Mouse (Mus musculus): ENCODE measurements at regions not wholly inside any gene's neighbourhood (a gene's known extent, or its start where the extent isn't known, plus 50 kb on each side); places are given as distances from the start of the nearest gene placed in this dataset.
"Not testable (repeated sequence)": the region's sequence is repeated elsewhere in the genome, so short reads cannot be mapped to it uniquely, and the experiment has no call there.

- no peak for DNase-seq (ENCODE audit: low spot score)
- no peak overlapping the region for H3K4me3 ChIP-seq
- H3K27ac ChIP-seq (replicated peaks): no peak overlapping the region
- WGBS: 87% methylated on average over 11 of the region's 11 CpGs
- H3K27me3 ChIP-seq (ENCODE audit: low read depth, poor library complexity, severe bottlenecking): no peaks in the 10 kb centered on the region
- no peaks in the 10 kb centered on the region for H3K36me3 ChIP-seq
- no peaks in the 10 kb centered on the region for H3K4me1 ChIP-seq
- no peaks in the 10 kb centered on the region for H3K9me3 ChIP-seq (replicated peaks)
Observed at GRCm38 (mm10) chr1:152231717-152232202, 141.8 kb upstream of the 1700025G04Rik start.

- no peak for DNase-seq (ENCODE audit: low spot score)
- Histone ChIP-seq H3K36me3 (no peaks in the 10 kb centered on the region), H3K27ac (replicated peaks) (no peak overlapping the region), H3K4me3 (no peak overlapping the region), H3K4me1 (no peaks in the 10 kb centered on the region), H3K9me3 (replicated peaks) (no peaks in the 10 kb centered on the region), H3K27me3 (ENCODE audit: low read depth, poor library complexity, severe bottlenecking) (no peaks in the 10 kb centered on the region)
- WGBS: 85% methylated on average over 2 of the region's 2 CpGs
Observed at GRCm38 (mm10) chr1:152229709-152230108, 139.8 kb upstream of the 1700025G04Rik start.

GRCm38 (mm10) chr1:152226049-152226448 lies 136.1 kb upstream of the 1700025G04Rik start:
- no peak for DNase-seq (ENCODE audit: low spot score)
- Histone ChIP-seq H3K36me3 (no peaks in the 10 kb centered on the region), H3K27me3 (ENCODE audit: low read depth, poor library complexity, severe bottlenecking) (no peaks in the 10 kb centered on the region), H3K27ac (replicated peaks) (no peak overlapping the region), H3K4me1 (no peaks in the 10 kb centered on the region), H3K4me3 (no peak overlapping the region), H3K9me3 (replicated peaks) (no peaks in the 10 kb centered on the region)
- WGBS: 94% methylated on average over 3 of the region's 3 CpGs

GRCm38 (mm10) chr1:152223666-152224065 lies 133.7 kb upstream of the 1700025G04Rik start:
- 73% methylated on average over 1 of the region's 1 CpGs for WGBS
- no peaks in the 10 kb centered on the region for H3K4me1 ChIP-seq
- H3K27me3 ChIP-seq (ENCODE audit: low read depth, poor library complexity, severe bottlenecking): no peaks in the 10 kb centered on the region
- no peaks in the 10 kb centered on the region for H3K9me3 ChIP-seq (replicated peaks)
- DNase-seq (ENCODE audit: low spot score): no peak
- no peaks in the 10 kb centered on the region for H3K36me3 ChIP-seq
- no peak overlapping the region for H3K4me3 ChIP-seq
- no peak overlapping the region for H3K27ac ChIP-seq (replicated peaks)

- no peak for DNase-seq (ENCODE audit: low spot score)
- Histone ChIP-seq H3K9me3 (replicated peaks) (no peaks in the 10 kb centered on the region), H3K27ac (replicated peaks) (no peak overlapping the region), H3K4me1 (no peaks in the 10 kb centered on the region), H3K27me3 (ENCODE audit: low read depth, poor library complexity, severe bottlenecking) (no peaks in the 10 kb centered on the region), H3K36me3 (no peaks in the 10 kb centered on the region), H3K4me3 (no peak overlapping the region)
- 88% methylated on average over 14 of the region's 14 CpGs for WGBS
Observed at GRCm38 (mm10) chr1:152220804-152221565, 131.1 kb upstream of the 1700025G04Rik start.

GRCm38 (mm10) chr1:152219752-152220151 lies 129.8 kb upstream of the 1700025G04Rik start:
- H3K27ac ChIP-seq (replicated peaks); H3K9me3 ChIP-seq (replicated peaks); H3K36me3 ChIP-seq; DNase-seq (ENCODE audit: low spot score); H3K27me3 ChIP-seq (ENCODE audit: low read depth, poor library complexity, severe bottlenecking); H3K4me3 ChIP-seq; H3K4me1 ChIP-seq: not testable (repeated sequence)
- 88% methylated on average over 5 of the region's 5 CpGs for WGBS

- H3K27ac ChIP-seq (replicated peaks): no peak overlapping the region
- no peak for DNase-seq (ENCODE audit: low spot score)
- 83% methylated on average over 4 of the region's 4 CpGs for WGBS
Observed at GRCm38 (mm10) chr1:152217404-152217803, 127.5 kb upstream of the 1700025G04Rik start.

GRCm38 (mm10) chr1:152214376-152214775 lies 124.5 kb upstream of the 1700025G04Rik start:
- no peaks in the 10 kb centered on the region for H3K27me3 ChIP-seq (ENCODE audit: low read depth, poor library complexity, severe bottlenecking)
- H3K4me1 ChIP-seq: no peaks in the 10 kb centered on the region
- H3K9me3 ChIP-seq (replicated peaks): 0 out of 2 replicates have a peak, but pooled peaks cover 3% of the 10 kb centered on the region
- WGBS: 87% methylated on average over 2 of the region's 2 CpGs
- H3K27ac ChIP-seq (replicated peaks): no peak overlapping the region
- H3K36me3 ChIP-seq: no peaks in the 10 kb centered on the region
- DNase-seq (ENCODE audit: low spot score): no peak
- H3K4me3 ChIP-seq: no peak overlapping the region

More at GRCm38 (mm10) chr1:152217404-152217803, 127.5 kb upstream of the 1700025G04Rik start:
- no peak overlapping the region for H3K4me3 ChIP-seq
- no peaks in the 10 kb centered on the region for H3K4me1 ChIP-seq
- no peaks in the 10 kb centered on the region for H3K36me3 ChIP-seq
- H3K27me3 ChIP-seq (ENCODE audit: low read depth, poor library complexity, severe bottlenecking): no peaks in the 10 kb centered on the region
- H3K9me3 ChIP-seq (replicated peaks): no peaks in the 10 kb centered on the region

- Histone ChIP-seq H3K27me3 (ENCODE audit: low read depth, poor library complexity, severe bottlenecking) (no peaks in the 10 kb centered on the region), H3K9me3 (replicated peaks) (no peaks in the 10 kb centered on the region), H3K27ac (replicated peaks) (peak overlapping the region; percentile 72), H3K36me3 (no peaks in the 10 kb centered on the region), H3K4me3 (no peak overlapping the region), H3K4me1 (peaks cover 8% of the 10 kb centered on the region)
- DNase-seq (ENCODE audit: low spot score): no peak
- 60% methylated on average over 2 of the region's 2 CpGs for WGBS
Observed at GRCm38 (mm10) chr1:152203187-152203586, 113.3 kb upstream of the 1700025G04Rik start.

GRCm38 (mm10) chr1:152188700-152189099 lies 98.8 kb upstream of the 1700025G04Rik start:
- Histone ChIP-seq H3K27ac (replicated peaks) (no peak overlapping the region), H3K27me3 (ENCODE audit: low read depth, poor library complexity, severe bottlenecking) (no peaks in the 10 kb centered on the region), H3K36me3 (no peaks in the 10 kb centered on the region), H3K4me1 (peaks cover 6% of the 10 kb centered on the region; the same call in 1 of the 2 replicates), H3K4me3 (no peak overlapping the region), H3K9me3 (replicated peaks) (no peaks in the 10 kb centered on the region)
- no peak for DNase-seq (ENCODE audit: low spot score)
- WGBS: 71% methylated on average over 6 of the region's 6 CpGs

GRCm38 (mm10) chr1:152184956-152185355 lies 95.0 kb upstream of the 1700025G04Rik start:
- 90% methylated on average over 3 of the region's 3 CpGs for WGBS
- Histone ChIP-seq H3K4me1 (peaks cover 6% of the 10 kb centered on the region; the same call in 1 of the 2 replicates), H3K36me3 (no peaks in the 10 kb centered on the region), H3K27me3 (ENCODE audit: low read depth, poor library complexity, severe bottlenecking) (no peaks in the 10 kb centered on the region), H3K4me3 (no peak overlapping the region), H3K9me3 (replicated peaks) (no peaks in the 10 kb centered on the region), H3K27ac (replicated peaks) (no peak overlapping the region)
- no peak for DNase-seq (ENCODE audit: low spot score)

- Histone ChIP-seq H3K4me1 (peaks cover 1% of the 10 kb centered on the region; the same call in 1 of the 2 replicates), H3K36me3 (no peaks in the 10 kb centered on the region), H3K27me3 (ENCODE audit: low read depth, poor library complexity, severe bottlenecking) (no peaks in the 10 kb centered on the region), H3K9me3 (replicated peaks) (no peaks in the 10 kb centered on the region), H3K27ac (replicated peaks) (no peak overlapping the region), H3K4me3 (no peak overlapping the region)
- 87% methylated on average over 9 of the region's 9 CpGs for WGBS
- no peak for DNase-seq (ENCODE audit: low spot score)
Observed at GRCm38 (mm10) chr1:152176267-152176970, 86.5 kb upstream of the 1700025G04Rik start.

- no peak for DNase-seq (ENCODE audit: low spot score)
- Histone ChIP-seq H3K36me3 (no peaks in the 10 kb centered on the region), H3K4me3 (no peak overlapping the region), H3K9me3 (replicated peaks) (no peaks in the 10 kb centered on the region), H3K27me3 (ENCODE audit: low read depth, poor library complexity, severe bottlenecking) (no peaks in the 10 kb centered on the region), H3K27ac (replicated peaks) (no peak overlapping the region), H3K4me1 (peaks cover 6% of the 10 kb centered on the region; the same call in 1 of the 2 replicates)
- WGBS: 88% methylated on average over 3 of the region's 3 CpGs
Observed at GRCm38 (mm10) chr1:152175691-152176090, 85.8 kb upstream of the 1700025G04Rik start.

All from midbrain, embryonic 10.5 days (tissue).